Mouse (Mus musculus): ENCODE data around the gene Ip6k2.
A peak's percentile ranks its signal among the peaks of the same experiment; 100 is the strongest.

Gene Ip6k2

GRCm38 (mm10) chr9:108781891-108782290, 1.7 kb upstream of the Ip6k2 start:
- no peak for DNase-seq (ENCODE audit: extremely low read depth, insufficient read length, low spot score)

GRCm38 (mm10) chr9:108782836-108783547, 604 bp upstream of the Ip6k2 start:
- no peak for DNase-seq (ENCODE audit: extremely low read depth, insufficient read length, low spot score)

- no peak for DNase-seq (ENCODE audit: extremely low read depth, insufficient read length, low spot score)
Measured at GRCm38 (mm10) chr9:108785416-108785815, 1.8 kb downstream of the Ip6k2 start.

- DNase-seq (ENCODE audit: extremely low read depth, insufficient read length, low spot score) = no peak
Measured at GRCm38 (mm10) chr9:108786494-108786893, 2.9 kb downstream of the Ip6k2 start.

- no peak for DNase-seq (ENCODE audit: extremely low read depth, insufficient read length, low spot score)
Measured at GRCm38 (mm10) chr9:108787080-108787479, 3.5 kb downstream of the Ip6k2 start.

- no peak for DNase-seq (ENCODE audit: extremely low read depth, insufficient read length, low spot score)
Measured at GRCm38 (mm10) chr9:108788713-108789112, 5.1 kb downstream of the Ip6k2 start.

GRCm38 (mm10) chr9:108792307-108792706, 8.7 kb downstream of the Ip6k2 start:
- no peak for DNase-seq (ENCODE audit: extremely low read depth, insufficient read length, low spot score)

GRCm38 (mm10) chr9:108792730-108793129, 9.1 kb downstream of the Ip6k2 start:
- no peak for DNase-seq (ENCODE audit: extremely low read depth, insufficient read length, low spot score)

GRCm38 (mm10) chr9:108795281-108795680, 11.7 kb downstream of the Ip6k2 start:
- no peak for DNase-seq (ENCODE audit: extremely low read depth, insufficient read length, low spot score)

- peak; percentile 65 for DNase-seq (ENCODE audit: extremely low read depth, insufficient read length, low spot score)
Measured at GRCm38 (mm10) chr9:108795762-108796161, 12.2 kb downstream of the Ip6k2 start.

GRCm38 (mm10) chr9:108796351-108796981, 12.9 kb downstream of the Ip6k2 start:
- peak; percentile 32 for DNase-seq (ENCODE audit: extremely low read depth, insufficient read length, low spot score)

GRCm38 (mm10) chr9:108797477-108797876, 13.9 kb downstream of the Ip6k2 start:
- no peak for DNase-seq (ENCODE audit: extremely low read depth, insufficient read length, low spot score)

GRCm38 (mm10) chr9:108798508-108799075, 15.0 kb downstream of the Ip6k2 start:
- DNase-seq (ENCODE audit: extremely low read depth, insufficient read length, low spot score) = no peak

GRCm38 (mm10) chr9:108799564-108799963, 16.0 kb downstream of the Ip6k2 start:
- DNase-seq (ENCODE audit: extremely low read depth, insufficient read length, low spot score) = no peak

- no peak for DNase-seq (ENCODE audit: extremely low read depth, insufficient read length, low spot score)
Measured at GRCm38 (mm10) chr9:108805768-108806167, 22.2 kb downstream of the Ip6k2 start.

- DNase-seq (ENCODE audit: extremely low read depth, insufficient read length, low spot score) = no peak
Measured at GRCm38 (mm10) chr9:108806379-108806778, 22.8 kb downstream of the Ip6k2 start.

- no peak for DNase-seq (ENCODE audit: extremely low read depth, insufficient read length, low spot score)
Measured at GRCm38 (mm10) chr9:108806831-108807230, 23.2 kb downstream of the Ip6k2 start.

GRCm38 (mm10) chr9:108807674-108808073, 24.1 kb downstream of the Ip6k2 start:
- no peak for DNase-seq (ENCODE audit: extremely low read depth, insufficient read length, low spot score)

- peak; percentile 90 for DNase-seq (ENCODE audit: extremely low read depth, insufficient read length, low spot score)
Measured at GRCm38 (mm10) chr9:108808163-108808665, 24.6 kb downstream of the Ip6k2 start, which contains the start of gene Nckipsd. TSS of gene Nckipsd (plus strand) at chr9:108808368.

- no peak for DNase-seq (ENCODE audit: extremely low read depth, insufficient read length, low spot score)
Measured at GRCm38 (mm10) chr9:108809188-108809587, 25.6 kb downstream of the Ip6k2 start.

GRCm38 (mm10) chr9:108809723-108810122, 26.1 kb downstream of the Ip6k2 start:
- DNase-seq (ENCODE audit: extremely low read depth, insufficient read length, low spot score) = no peak

GRCm38 (mm10) chr9:108810516-108810915, 26.9 kb downstream of the Ip6k2 start:
- no peak for DNase-seq (ENCODE audit: extremely low read depth, insufficient read length, low spot score)

Measured in 3134 (cell line).